Mouse (Mus musculus) ES-E14 (cell line): ENCODE measurements around the gene Tank. TPM values are rescaled to one million over a fixed set of nuclear protein-coding genes. Genes with fewer than 3 reads are reported as not detected.

Experiments
- DNase-seq: peaks from one replicate; pipeline ENCODE4 v3.0.0-alpha.2; 2013; ENCODE audit warnings: low read depth, low spot score
- H3K27ac ChIP-seq: 2 replicates; pipeline ENCODE4 v1.5.1; 2012; ENCODE audit warnings: low read depth, mild to moderate bottlenecking, low read length, moderate library complexity, mixed read lengths; ENCODE audit not compliant: poor library complexity, insufficient read depth, severe bottlenecking
- H3K36me3 ChIP-seq: 2 replicates; pipeline ENCODE4 v1.6.1; 2012; ENCODE audit warnings: mild to moderate bottlenecking, low read length, moderate library complexity, mixed read lengths; ENCODE audit not compliant: control insufficient read depth, poor library complexity, insufficient read depth, severe bottlenecking
- H3K4me1 ChIP-seq, 2 experiments: fragments of 150-350 bp in 1 of 2; sonication (generic) in 1 of 2; 2 replicates each; pipeline ENCODE4 v1.6.1; 2012; ENCODE audit warnings: low read length in 2 of 2, mild to moderate bottlenecking in 1 of 2, mixed read lengths in 1 of 2; ENCODE audit not compliant: control insufficient read depth in 2 of 2, insufficient read depth in 2 of 2, poor library complexity in 1 of 2
- H3K4me3 ChIP-seq, 2 experiments: fragments of 150-350 bp in 1 of 2; sonication (generic) in 1 of 2; 2 replicates each; pipeline ENCODE4 v1.5.1; 2012; ENCODE audit warnings: low read length in 2 of 2, low read depth in 1 of 2, mild to moderate bottlenecking in 1 of 2, mixed read lengths in 1 of 2; ENCODE audit not compliant: insufficient read depth in 1 of 2, poor library complexity in 1 of 2, severe bottlenecking in 1 of 2
- H3K9ac ChIP-seq: 2 replicates; pipeline ENCODE4 v1.6.1; 2012; ENCODE audit warnings: low read depth, mild to moderate bottlenecking, low read length, mixed read lengths; ENCODE audit not compliant: poor library complexity, insufficient read depth, severe bottlenecking
- H3K9me3 ChIP-seq: fragments of 150-350 bp; sonication (generic); 2 replicates; pipeline ENCODE4 v1.6.1; 2012; ENCODE audit warnings: low read depth, mild to moderate bottlenecking, low read length; ENCODE audit not compliant: control insufficient read depth, insufficient read depth
- CHD2 ChIP-seq: IDR thresholded peaks from 2 replicates; pipeline ENCODE4 v1.6.1; 2014; ENCODE audit warnings: mild to moderate bottlenecking, low read depth, low read length, inconsistent platforms
- HCFC1 ChIP-seq: IDR thresholded peaks from 2 replicates; pipeline ENCODE4 v1.6.1; 2012; ENCODE audit warnings: low read length, inconsistent platforms, borderline replicate concordance; ENCODE audit not compliant: insufficient read depth
- MAFK ChIP-seq: IDR thresholded peaks from 2 replicates; pipeline ENCODE4 v1.6.1; 2014; ENCODE audit warnings: mild to moderate bottlenecking, low read depth, low read length, inconsistent platforms; ENCODE audit not compliant: insufficient read depth
- ZC3H11A ChIP-seq: IDR thresholded peaks from 2 replicates; pipeline ENCODE4 v1.6.1; 2012; ENCODE audit warnings: low read depth, mild to moderate bottlenecking, inconsistent platforms, low read length, borderline replicate concordance
- ZNF384 ChIP-seq: IDR thresholded peaks from 2 replicates; pipeline ENCODE4 v1.6.1; 2012; ENCODE audit warnings: low read depth, low read length, inconsistent platforms
- in situ Hi-C, 2 experiments: fragments of 600-800 bp; cut with MboI; formaldehyde crosslinking; loops; one replicate each; pipeline ENCODE4 v1.15.1; 2025; ENCODE audit warnings: low sequenced_read_pairs in 2 of 2, inconsistent platforms in 1 of 2; ENCODE audit not compliant: unreplicated experiment in 2 of 2
- total RNA-seq: library from RNA; depleted of rRNA; stranded (reverse); fragments of 300-350 nt; gene quantifications from 2 replicates; pipeline ENCODE4 v1.2.3, GENCODE M21; 2012

Gene Tank
- total RNA-seq, 1 experiment: 7.8 TPM

DNA sequence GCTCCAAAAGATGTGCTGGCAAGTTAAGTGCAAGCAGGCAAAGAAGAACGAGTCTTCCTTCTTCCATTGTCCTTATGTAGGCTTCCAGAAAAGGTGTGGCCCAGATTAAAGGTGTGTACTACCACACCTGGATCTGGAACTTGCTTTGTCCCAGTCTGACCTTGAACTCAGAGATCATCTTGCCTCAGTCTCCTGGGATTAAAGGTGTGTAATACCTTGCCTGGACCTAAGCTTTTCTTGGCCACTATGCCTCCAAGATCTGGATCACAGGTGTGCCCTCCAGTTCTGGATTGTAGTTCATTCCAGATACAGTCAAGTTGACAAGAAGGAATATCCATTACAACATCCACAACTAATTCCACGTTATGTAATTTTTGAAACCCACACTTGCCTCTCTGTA, 36.0 kb upstream of the Tank start:
- H3K9ac ChIP-seq: no peak overlapping the region
- H3K4me3 ChIP-seq: no peak overlapping the region
- no peaks in the 10 kb centered on the region for H3K4me1 ChIP-seq
- H3K9me3 ChIP-seq: no peaks in the 10 kb centered on the region
- H3K36me3 ChIP-seq: no peaks in the 10 kb centered on the region
- TF ChIP-seq MAFK: no peak
- TF ChIP-seq ZNF384: no peak
- TF ChIP-seq ZC3H11A: no peak
- no peak for TF ChIP-seq HCFC1
- no peak for DNase-seq
- in situ Hi-C loops: no loop called here
- no peak overlapping the region for H3K27ac ChIP-seq

DNA sequence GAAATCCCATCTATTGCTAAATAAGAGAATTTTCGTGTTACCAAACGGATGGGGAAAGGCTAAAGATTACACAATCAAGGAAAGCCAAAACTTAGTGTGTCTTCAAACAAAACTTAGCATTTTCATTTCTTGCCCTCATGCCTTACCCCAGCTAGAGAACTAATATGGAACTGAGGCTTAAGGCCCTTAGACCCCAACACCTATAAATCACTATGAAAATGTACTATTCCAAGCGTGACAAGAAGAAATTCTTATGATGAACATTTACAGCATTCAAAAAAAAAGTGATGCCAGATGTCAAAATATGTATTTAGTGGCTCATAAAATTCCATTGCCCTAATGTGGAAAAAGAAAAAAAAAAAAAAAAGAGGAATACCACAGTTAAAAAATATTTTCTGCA, 32.7 kb upstream of the Tank start:
- no peak overlapping the region for H3K4me3 ChIP-seq
- in situ Hi-C loops: no loop called here
- H3K4me1 ChIP-seq: no peaks in the 10 kb centered on the region
- no peak for DNase-seq
- H3K9me3 ChIP-seq: no peaks in the 10 kb centered on the region
- TF ChIP-seq HCFC1 (no peak), MAFK (no peak), ZNF384 (no peak), CHD2 (no peak)
- no peak overlapping the region for H3K27ac ChIP-seq
- no peaks in the 10 kb centered on the region for H3K36me3 ChIP-seq
- H3K9ac ChIP-seq: no peak overlapping the region

DNA sequence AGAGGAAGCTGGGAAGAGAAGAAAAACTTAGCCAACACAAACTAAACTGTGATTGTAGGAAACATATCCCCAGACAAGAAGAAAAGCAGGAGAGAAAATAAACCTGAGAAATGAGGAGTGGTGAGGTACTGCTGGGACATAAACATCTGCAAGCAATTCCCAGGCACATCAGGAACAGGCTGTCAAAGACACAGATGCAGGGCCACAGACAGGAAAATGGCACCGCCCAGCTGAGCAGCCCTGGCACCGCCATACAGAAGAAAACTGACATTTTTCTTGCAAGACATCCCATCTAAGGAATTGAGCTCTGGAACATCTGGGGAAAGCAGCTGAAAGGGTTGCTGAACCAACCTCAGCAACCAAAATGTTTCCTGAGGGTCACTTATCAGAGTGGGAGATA, 30.4 kb upstream of the Tank start:
- Histone ChIP-seq H3K36me3 (no peaks in the 10 kb centered on the region), H3K4me1 (no peaks in the 10 kb centered on the region), H3K27ac (no peak overlapping the region), H3K4me3 (no peak overlapping the region), H3K9me3 (no peaks in the 10 kb centered on the region), H3K9ac (no peak overlapping the region)
- in situ Hi-C loops: no loop called here
- DNase-seq: no peak
- TF ChIP-seq HCFC1 (no peak), ZC3H11A (no peak), MAFK (no peak), CHD2 (no peak), ZNF384 (no peak)

DNA sequence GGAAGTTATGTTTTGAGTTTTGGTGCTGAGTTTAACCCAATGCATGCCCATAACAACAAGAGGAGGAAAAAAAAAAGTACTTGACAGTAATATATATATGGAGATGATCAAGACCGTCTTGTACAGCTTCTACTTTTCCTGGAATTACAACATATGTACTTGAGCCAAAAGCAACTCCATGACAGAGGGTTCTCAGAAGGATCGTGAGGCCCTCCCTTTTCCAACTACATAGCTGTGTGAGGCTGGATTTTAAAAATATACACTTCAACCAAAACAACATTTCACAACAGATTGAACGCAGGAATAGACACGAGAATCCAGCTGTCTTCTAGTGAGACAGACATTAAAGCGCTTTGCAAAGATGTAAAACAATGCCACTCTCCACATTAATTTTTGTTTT, 26.7 kb upstream of the Tank start:
- no peaks in the 10 kb centered on the region for H3K9me3 ChIP-seq
- H3K4me1 ChIP-seq: no peaks in the 10 kb centered on the region
- H3K4me3 ChIP-seq: no peak overlapping the region
- in situ Hi-C loops: no loop called here
- DNase-seq: no peak
- no peaks in the 10 kb centered on the region for H3K36me3 ChIP-seq
- TF ChIP-seq ZC3H11A (no peak), ZNF384 (no peak), MAFK (no peak), HCFC1 (no peak)
- H3K9ac ChIP-seq: no peak overlapping the region
- H3K27ac ChIP-seq: no peak overlapping the region

DNA sequence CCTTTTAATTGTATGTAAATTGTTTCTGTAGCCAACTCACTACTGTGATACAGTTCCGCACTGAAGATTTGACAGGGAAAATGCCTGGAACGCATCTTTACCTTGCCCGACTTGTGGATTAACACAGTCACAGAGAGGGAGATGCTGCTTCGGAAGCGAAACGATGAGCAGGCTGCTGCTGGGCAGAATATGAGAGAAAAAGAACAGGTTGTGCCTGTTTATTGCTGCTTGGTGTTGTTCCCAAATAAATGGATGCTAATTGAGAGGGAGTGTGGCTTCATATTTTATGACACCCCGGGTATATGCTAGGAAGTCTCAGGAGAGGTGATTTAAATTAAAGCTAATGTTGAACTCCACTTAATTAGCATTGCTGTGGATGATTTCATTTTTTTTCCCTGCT, 23.0 kb upstream of the Tank start:
- Histone ChIP-seq H3K36me3 (no peaks in the 10 kb centered on the region), H3K4me3 (no peak overlapping the region), H3K9me3 (no peaks in the 10 kb centered on the region), H3K27ac (no peak overlapping the region), H3K4me1 (no peaks in the 10 kb centered on the region), H3K9ac (no peak overlapping the region)
- in situ Hi-C loops: no loop called here
- TF ChIP-seq ZC3H11A: no peak
- TF ChIP-seq HCFC1: no peak
- TF ChIP-seq MAFK: no peak
- TF ChIP-seq CHD2: no peak
- no peak for TF ChIP-seq ZNF384
- DNase-seq: no peak
